In genomic region chr8:11592296-11592695, GRCm38 (mm10) we compare ENCODE assay signal across 10 mouse cellular contexts. TPM values are rescaled to one million over a fixed set of nuclear protein-coding genes. Genes with fewer than 3 reads are reported as not detected.
DNase-seq lines count a peak whose midpoint lies in the region; ATAC-seq and TF ChIP-seq lines count a peak whose summit lies in the region.
"Had no signal": no experiment of that assay in that cellular context is flagged by ENCODE, and none has a peak within 500 bp of the region (broad histone marks: within the 10 kb centered on the region; RNA-seq: fewer than 3 reads in every experiment).

No protein-coding gene starts in this region.

- intact Hi-C loops in heart, postnatal 14 days (cut with DNase I): no loop called here

- DNase-seq in heart, postnatal 0 days (ENCODE audit: low spot score): no peak
- no peak for DNase-seq in heart, postnatal 14 days
- peak; percentile 33 for DNase-seq in MEL-GATA-1-ER (ENCODE audit: extremely low read depth, low read depth)
- no peak for DNase-seq in kidney, postnatal 14 days
- no peak for DNase-seq in neural tube, embryonic 10.5 days (ENCODE audit: extremely low spot score, low spot score)
- DNase-seq: lung, adult 18-20 months had no signal

- no peaks in the 10 kb centered on the region for H3K9me3 ChIP-seq in heart, postnatal 0 days (replicated peaks; ENCODE audit: control insufficient read depth, low read length)
- no peaks in the 10 kb centered on the region for H3K9me3 ChIP-seq in embryonic facial prominence, embryonic 13.5 days

- H3K4me1 ChIP-seq in heart, postnatal 0 days (ENCODE audit: control insufficient read depth, insufficient read depth): peaks cover 8% of the 10 kb centered on the region; the same call in 1 of the 2 replicates
- H3K4me1 ChIP-seq in embryonic facial prominence, embryonic 13.5 days: peaks cover 7% of the 10 kb centered on the region

- no peak for TF ChIP-seq CTCF in heart, postnatal 0 days (IDR thresholded peaks at IDR 0.05; ENCODE audit: low read depth)

- H3K9ac ChIP-seq in heart, postnatal 0 days (replicated peaks; ENCODE audit: low read depth, low read length): no peak overlapping the region
- no peak overlapping the region for H3K9ac ChIP-seq in embryonic facial prominence, embryonic 13.5 days

- H3K36me3 ChIP-seq in heart, postnatal 0 days (replicated peaks; ENCODE audit: control insufficient read depth, insufficient read depth, low read length): no peaks in the 10 kb centered on the region
- H3K36me3 ChIP-seq in embryonic facial prominence, embryonic 13.5 days: no peaks in the 10 kb centered on the region
- H3K36me3 ChIP-seq: G1E had no signal

- ATAC-seq in heart, postnatal 0 days (ENCODE audit: insufficient read depth, low read depth): peak; percentile 63; the same call in 1 of the 2 replicates
- ATAC-seq in embryonic facial prominence, embryonic 13.5 days (ENCODE audit: insufficient number of reproducible peaks, insufficient read depth, low FRiP score, low TSS enrichment, low read depth): no peak
- ATAC-seq in megakaryocyte, adult 5-6 weeks (ENCODE audit: poor library complexity, severe bottlenecking): peak; percentile 86
- ATAC-seq in activated CD4-positive, CD25-positive, alpha-beta regulatory T cell, adult 4 months: no peak

- H3K4me3 ChIP-seq in heart, postnatal 0 days (ENCODE audit: low read depth, low read length): no peak overlapping the region
- H3K4me3 ChIP-seq in embryonic facial prominence, embryonic 13.5 days: no peak overlapping the region

- WGBS in heart, postnatal 0 days: 29% methylated on average over 13 of the region's 13 CpGs
- WGBS in embryonic facial prominence, embryonic 13.5 days: 41% methylated on average over 13 of the region's 13 CpGs

- H3K27ac ChIP-seq in heart, postnatal 0 days (ENCODE audit: low read depth): no peak overlapping the region
- peak overlapping the region; percentile 64 for H3K27ac ChIP-seq in embryonic facial prominence, embryonic 13.5 days

- no peak overlapping the region for H3K4me2 ChIP-seq in heart, postnatal 0 days (ENCODE audit: low read depth, low read length)
- H3K4me2 ChIP-seq in embryonic facial prominence, embryonic 13.5 days: peak overlapping the region; percentile 26; the same call in 1 of the 2 replicates

- no peak for TF ChIP-seq EP300 in heart, postnatal 0 days (IDR thresholded peaks at IDR 0.05; ENCODE audit: low read depth)

- no peaks in the 10 kb centered on the region for H3K27me3 ChIP-seq in heart, postnatal 0 days (ENCODE audit: control insufficient read depth, insufficient read depth, low read length)
- H3K27me3 ChIP-seq in embryonic facial prominence, embryonic 13.5 days: no peaks in the 10 kb centered on the region

RNA-seq across cellular contexts. Expression of gene Ing1, which starts 36.9 kb away (rescaled TPM):
- 17.6 and 18.7 TPM in 2 replicates for total RNA-seq in heart, postnatal 0 days (2014; rRNA removed; ENCODE audit: low replicate concordance)
- 22.3 and 22.5 TPM in 2 replicates for polyA plus RNA-seq in heart, postnatal 0 days (2015; fragmentation: Nextera tagmentation; extraction: Ambion mirVana)
- total RNA-seq in heart, postnatal 14 days (2021): 10 to 100 TPM; 23.6 to 24.2 TPM
- polyA plus RNA-seq in embryonic facial prominence, embryonic 13.5 days (2015; fragmentation: Nextera tagmentation; extraction: Ambion mirVana): 36.4 and 38.3 TPM in 2 replicates
- 42.5 and 42.9 TPM in 2 replicates for total RNA-seq in megakaryocyte, adult 5-6 weeks (2015)
- total RNA-seq in megakaryocyte, adult 5-6 weeks (2017): 47.4 and 55.3 TPM in 2 replicates
- 10 to 100 TPM; 59.6 to 65.6 TPM for polyA plus RNA-seq in activated CD4-positive, CD25-positive, alpha-beta regulatory T cell, adult 4 months (2017; shearing (Covaris generic))

RNA-seq across cellular contexts. Expression of gene Cars2, which starts 41.7 kb away (rescaled TPM):
- total RNA-seq in heart, postnatal 0 days (2014; rRNA removed; ENCODE audit: low replicate concordance): 40.1 and 53.5 TPM in 2 replicates
- 21.2 and 21.5 TPM in 2 replicates for polyA plus RNA-seq in heart, postnatal 0 days (2015; fragmentation: Nextera tagmentation; extraction: Ambion mirVana)
- total RNA-seq in heart, postnatal 14 days (2021): 10 to 100 TPM; 37.0 TPM
- 25.7 and 29.7 TPM in 2 replicates for polyA plus RNA-seq in embryonic facial prominence, embryonic 13.5 days (2015; fragmentation: Nextera tagmentation; extraction: Ambion mirVana)
- 17.2 and 20.7 TPM in 2 replicates for total RNA-seq in megakaryocyte, adult 5-6 weeks (2015)
- total RNA-seq in megakaryocyte, adult 5-6 weeks (2017): 23.3 and 25.5 TPM in 2 replicates
- 10 to 100 TPM; 11.2 to 15.7 TPM for polyA plus RNA-seq in activated CD4-positive, CD25-positive, alpha-beta regulatory T cell, adult 4 months (2017; shearing (Covaris generic))

RNA-seq across cellular contexts. Expression of gene Ankrd10, which starts 43.3 kb away (rescaled TPM):
- 113 and 152 TPM in 2 replicates for total RNA-seq in heart, postnatal 0 days (2014; rRNA removed; ENCODE audit: low replicate concordance)
- polyA plus RNA-seq in heart, postnatal 0 days (2015; fragmentation: Nextera tagmentation; extraction: Ambion mirVana): 52.2 and 54.9 TPM in 2 replicates
- 10 to 100 TPM; 37.2 to 38.0 TPM for total RNA-seq in heart, postnatal 14 days (2021)
- polyA plus RNA-seq in embryonic facial prominence, embryonic 13.5 days (2015; fragmentation: Nextera tagmentation; extraction: Ambion mirVana): 92.6 and 100.0 TPM in 2 replicates
- 32.8 and 37.5 TPM in 2 replicates for total RNA-seq in megakaryocyte, adult 5-6 weeks (2015)
- 27.2 and 29.4 TPM in 2 replicates for total RNA-seq in megakaryocyte, adult 5-6 weeks (2017)
- 10 to 100 TPM; 51.8 to 54.2 TPM for polyA plus RNA-seq in activated CD4-positive, CD25-positive, alpha-beta regulatory T cell, adult 4 months (2017; shearing (Covaris generic))

Comparison
In these comparisons a context has a peak if more than half of its experiments do, and no peak if none do; other contexts are left out.
1. ATAC-seq: peak in heart, postnatal 0 days (single experiment) and megakaryocyte, adult 5-6 weeks (single experiment); none in embryonic facial prominence, embryonic 13.5 days (single experiment) and activated CD4-positive, CD25-positive, alpha-beta regulatory T cell, adult 4 months (single experiment).